Mouse (Mus musculus): ENCODE measurements around the gene Flvcr2. TPM values are rescaled to one million over a fixed set of nuclear protein-coding genes. Genes with fewer than 3 reads are reported as not detected.
A peak's percentile ranks its signal among the peaks of the same experiment; 100 is the strongest.

Gene Flvcr2
- total and polyA plus RNA-seq, 2 experiments = 2.8 TPM

- Histone ChIP-seq H3K27ac (replicated peaks; ENCODE audit: insufficient read depth, low read depth, low read length) (no peak overlapping the region), H3K79me2 (ENCODE audit: control insufficient read depth, insufficient read depth, low read length) (peaks cover 9% of the 10 kb centered on the region; the same call in 1 of the 2 replicates), H3K9ac (ENCODE audit: low read depth, low read length) (no peak overlapping the region), H3K36me3 (ENCODE audit: control insufficient read depth, insufficient read depth, low read length) (peaks cover 10% of the 10 kb centered on the region), H3K4me3 (ENCODE audit: insufficient read depth, low read depth, low read length) (no peak overlapping the region; the same call in 1 of the 2 replicates), H3K4me1 (ENCODE audit: control insufficient read depth, insufficient read depth, low read length) (peaks cover 5% of the 10 kb centered on the region), H3K27me3 (ENCODE audit: control insufficient read depth, insufficient read depth, low read length) (no peaks in the 10 kb centered on the region)
- 17% methylated on average over 2 of the region's 2 CpGs for WGBS
- DNase-seq (ENCODE audit: extremely low read depth, low read depth, low spot score) = peak; percentile 71
- TF ChIP-seq POLR2A (IDR thresholded peaks at IDR 0.05; ENCODE audit: extremely low read depth, insufficient read depth, low read length) (no peak), CTCF (IDR thresholded peaks at IDR 0.05; ENCODE audit: low read depth, low read length) (no peak)
Observed at GRCm38 (mm10) chr12:85825822-85826221, 79.5 kb downstream of the Flvcr2 start.

GRCm38 (mm10) chr12:85828856-85829255, 82.5 kb downstream of the Flvcr2 start:
- Histone ChIP-seq H3K79me2 (ENCODE audit: control insufficient read depth, insufficient read depth, low read length) (peaks cover 4% of the 10 kb centered on the region; the same call in 1 of the 2 replicates), H3K9ac (ENCODE audit: low read depth, low read length) (no peak overlapping the region), H3K4me3 (ENCODE audit: insufficient read depth, low read depth, low read length) (no peak overlapping the region), H3K27me3 (ENCODE audit: control insufficient read depth, insufficient read depth, low read length) (no peaks in the 10 kb centered on the region), H3K36me3 (ENCODE audit: control insufficient read depth, insufficient read depth, low read length) (peaks cover 16% of the 10 kb centered on the region), H3K27ac (replicated peaks; ENCODE audit: insufficient read depth, low read depth, low read length) (no peak overlapping the region), H3K4me1 (ENCODE audit: control insufficient read depth, insufficient read depth, low read length) (peaks cover 2% of the 10 kb centered on the region; the same call in 1 of the 2 replicates)
- 96% methylated on average over 3 of the region's 3 CpGs for WGBS
- no peak for TF ChIP-seq CTCF (IDR thresholded peaks at IDR 0.05; ENCODE audit: low read depth, low read length)
- TF ChIP-seq POLR2A (IDR thresholded peaks at IDR 0.05; ENCODE audit: extremely low read depth, insufficient read depth, low read length) = no peak
- no peak for DNase-seq (ENCODE audit: extremely low read depth, low read depth, low spot score)

- peaks cover 4% of the 10 kb centered on the region; the same call in 1 of the 2 replicates for H3K79me2 ChIP-seq (ENCODE audit: control insufficient read depth, insufficient read depth, low read length)
- H3K9ac ChIP-seq (ENCODE audit: low read depth, low read length) = no peak overlapping the region
- peaks cover 2% of the 10 kb centered on the region; the same call in 1 of the 2 replicates for H3K4me1 ChIP-seq (ENCODE audit: control insufficient read depth, insufficient read depth, low read length)
- WGBS = 85% methylated on average over 3 of the region's 3 CpGs
- H3K27me3 ChIP-seq (ENCODE audit: control insufficient read depth, insufficient read depth, low read length) = no peaks in the 10 kb centered on the region
- no peak overlapping the region for H3K4me3 ChIP-seq (ENCODE audit: insufficient read depth, low read depth, low read length)
- TF ChIP-seq POLR2A (IDR thresholded peaks at IDR 0.05; ENCODE audit: extremely low read depth, insufficient read depth, low read length) (no peak), CTCF (IDR thresholded peaks at IDR 0.05; ENCODE audit: low read depth, low read length) (no peak)
- H3K36me3 ChIP-seq (ENCODE audit: control insufficient read depth, insufficient read depth, low read length) = peaks cover 18% of the 10 kb centered on the region
- DNase-seq (ENCODE audit: extremely low read depth, low read depth, low spot score) = no peak
- H3K27ac ChIP-seq (replicated peaks; ENCODE audit: insufficient read depth, low read depth, low read length) = no peak overlapping the region
Observed at GRCm38 (mm10) chr12:85829866-85830265, 83.5 kb downstream of the Flvcr2 start.

- no peak overlapping the region for H3K4me3 ChIP-seq (ENCODE audit: insufficient read depth, low read depth, low read length)
- peaks cover 20% of the 10 kb centered on the region for H3K36me3 ChIP-seq (ENCODE audit: control insufficient read depth, insufficient read depth, low read length)
- 18% methylated on average over 3 of the region's 3 CpGs for WGBS
- H3K9ac ChIP-seq (ENCODE audit: low read depth, low read length) = no peak overlapping the region
- TF ChIP-seq CTCF (IDR thresholded peaks at IDR 0.05; ENCODE audit: low read depth, low read length) = no peak
- TF ChIP-seq POLR2A (IDR thresholded peaks at IDR 0.05; ENCODE audit: extremely low read depth, insufficient read depth, low read length) = no peak
- no peaks in the 10 kb centered on the region for H3K27me3 ChIP-seq (ENCODE audit: control insufficient read depth, insufficient read depth, low read length)
- peaks cover 2% of the 10 kb centered on the region; the same call in 1 of the 2 replicates for H3K4me1 ChIP-seq (ENCODE audit: control insufficient read depth, insufficient read depth, low read length)
- no peak overlapping the region for H3K27ac ChIP-seq (replicated peaks; ENCODE audit: insufficient read depth, low read depth, low read length)
- peak; percentile 95 for DNase-seq (ENCODE audit: extremely low read depth, low read depth, low spot score)
- peaks cover 4% of the 10 kb centered on the region; the same call in 1 of the 2 replicates for H3K79me2 ChIP-seq (ENCODE audit: control insufficient read depth, insufficient read depth, low read length)
Observed at GRCm38 (mm10) chr12:85830691-85831090, 84.4 kb downstream of the Flvcr2 start.

GRCm38 (mm10) chr12:85834543-85834942, 88.2 kb downstream of the Flvcr2 start:
- WGBS = 94% methylated on average over 2 of the region's 2 CpGs
- no peaks in the 10 kb centered on the region for H3K27me3 ChIP-seq (ENCODE audit: control insufficient read depth, insufficient read depth, low read length)
- DNase-seq (ENCODE audit: extremely low read depth, low read depth, low spot score) = no peak
- TF ChIP-seq POLR2A (IDR thresholded peaks at IDR 0.05; ENCODE audit: extremely low read depth, insufficient read depth, low read length) (no peak), CTCF (IDR thresholded peaks at IDR 0.05; ENCODE audit: low read depth, low read length) (no peak)
- H3K9ac ChIP-seq (ENCODE audit: low read depth, low read length) = no peak overlapping the region
- peaks cover 2% of the 10 kb centered on the region; the same call in 1 of the 2 replicates for H3K4me1 ChIP-seq (ENCODE audit: control insufficient read depth, insufficient read depth, low read length)
- H3K79me2 ChIP-seq (ENCODE audit: control insufficient read depth, insufficient read depth, low read length) = peaks cover 7% of the 10 kb centered on the region; the same call in 1 of the 2 replicates
- peaks cover 20% of the 10 kb centered on the region for H3K36me3 ChIP-seq (ENCODE audit: control insufficient read depth, insufficient read depth, low read length)
- H3K27ac ChIP-seq (replicated peaks; ENCODE audit: insufficient read depth, low read depth, low read length) = no peak overlapping the region
- H3K4me3 ChIP-seq (ENCODE audit: insufficient read depth, low read depth, low read length) = no peak overlapping the region

- H3K4me3 ChIP-seq (ENCODE audit: insufficient read depth, low read depth, low read length) = no peak overlapping the region
- H3K27me3 ChIP-seq (ENCODE audit: control insufficient read depth, insufficient read depth, low read length) = no peaks in the 10 kb centered on the region
- no peak for DNase-seq (ENCODE audit: extremely low read depth, low read depth, low spot score)
- H3K36me3 ChIP-seq (ENCODE audit: control insufficient read depth, insufficient read depth, low read length) = peaks cover 13% of the 10 kb centered on the region
- 96% methylated on average over 2 of the region's 2 CpGs for WGBS
- TF ChIP-seq POLR2A (IDR thresholded peaks at IDR 0.05; ENCODE audit: extremely low read depth, insufficient read depth, low read length) (no peak), CTCF (IDR thresholded peaks at IDR 0.05; ENCODE audit: low read depth, low read length) (no peak)
- no peaks in the 10 kb centered on the region for H3K4me1 ChIP-seq (ENCODE audit: control insufficient read depth, insufficient read depth, low read length)
- no peak overlapping the region for H3K27ac ChIP-seq (replicated peaks; ENCODE audit: insufficient read depth, low read depth, low read length)
- no peak overlapping the region for H3K9ac ChIP-seq (ENCODE audit: low read depth, low read length)
- peaks cover 7% of the 10 kb centered on the region; the same call in 1 of the 2 replicates for H3K79me2 ChIP-seq (ENCODE audit: control insufficient read depth, insufficient read depth, low read length)
Observed at GRCm38 (mm10) chr12:85837765-85838164, 91.4 kb downstream of the Flvcr2 start.

Data from liver, adult 2 months (tissue).